Mouse (Mus musculus): Measurements from ENCODE around the gene Mtf2.
"Not testable (repeated sequence)": the region's sequence is repeated elsewhere in the genome, so short reads cannot be mapped to it uniquely, and the experiment has no call there.

Mtf2 gene

DNA sequence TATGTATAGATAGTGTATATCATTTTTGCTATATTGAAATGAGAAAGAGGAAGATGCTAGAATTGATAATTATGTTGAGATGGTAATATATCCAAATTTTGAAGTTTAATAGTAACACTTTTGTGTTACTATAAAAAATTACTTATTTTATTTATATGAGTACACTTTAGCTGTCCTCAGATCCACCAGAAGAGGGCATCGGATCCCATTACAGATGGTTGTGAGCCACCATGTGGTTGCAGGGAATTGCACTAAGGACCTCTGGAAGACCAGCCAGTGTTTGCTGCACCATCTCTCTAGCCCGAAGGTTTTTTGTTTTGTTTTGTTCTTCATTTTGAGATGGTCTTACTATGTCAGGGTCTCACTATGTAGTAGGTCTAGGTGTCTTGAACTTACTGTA is 20.0 kb downstream of the Mtf2 start:
- no peak for DNase-seq

DNA sequence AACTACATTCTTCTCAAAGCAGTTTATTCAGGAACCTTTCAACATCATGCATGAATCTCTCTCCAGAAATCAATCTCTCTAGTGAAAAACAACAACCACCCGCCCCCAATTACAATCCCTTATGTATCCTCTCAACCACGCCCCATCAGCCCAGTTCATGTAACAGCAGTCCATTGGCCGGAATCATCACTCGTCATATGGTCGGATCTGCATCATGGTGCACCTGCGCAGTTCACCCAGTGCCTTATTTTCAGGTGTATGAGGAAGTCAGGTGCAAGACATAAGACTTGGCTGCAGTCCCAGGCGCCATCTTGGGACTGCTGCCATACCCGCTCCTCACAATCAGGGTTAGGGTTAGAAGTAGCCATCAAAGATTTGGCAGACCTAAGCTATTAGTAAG is 27.3 kb downstream of the Mtf2 start:
- not testable (repeated sequence) for DNase-seq

DNA sequence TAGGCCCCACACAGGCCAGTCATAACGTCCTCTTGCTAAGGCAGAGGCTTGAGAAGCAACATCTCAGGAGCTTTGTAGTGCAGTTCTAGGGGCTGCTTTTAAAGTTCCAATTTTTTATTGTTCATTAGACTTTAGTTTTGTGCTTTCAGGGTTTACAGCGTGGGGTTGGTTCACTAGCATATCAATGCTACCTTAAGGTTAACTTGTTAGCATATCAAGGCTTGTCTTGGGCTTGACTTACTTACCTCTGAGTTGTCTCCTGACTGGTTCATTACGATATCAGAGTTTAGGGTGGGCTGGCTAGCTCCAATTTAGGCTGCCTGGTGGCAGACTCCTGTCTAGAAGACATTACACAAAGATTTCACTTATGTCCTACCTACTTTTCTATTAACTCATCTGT is 32.2 kb downstream of the Mtf2 start:
- DNase-seq: no peak

DNA sequence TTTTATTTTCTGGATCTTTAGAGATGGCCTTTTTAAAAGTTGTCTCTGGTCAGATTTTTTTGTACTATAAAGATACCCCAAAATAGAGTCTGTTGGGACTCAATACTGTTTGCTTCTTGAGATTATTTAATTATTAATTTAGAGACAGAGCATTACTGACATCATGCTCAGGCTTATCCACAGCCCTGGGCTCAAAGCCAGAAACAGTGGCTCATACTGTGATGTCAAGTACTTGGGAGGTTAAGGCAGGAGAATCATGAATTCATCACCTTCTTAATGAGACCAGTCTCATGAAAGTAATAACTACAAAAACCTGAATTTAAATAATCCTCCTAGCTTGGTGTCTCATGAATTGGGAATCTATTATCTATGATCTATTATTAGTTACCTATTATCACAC is 34.7 kb downstream of the Mtf2 start:
- DNase-seq: no peak

DNA sequence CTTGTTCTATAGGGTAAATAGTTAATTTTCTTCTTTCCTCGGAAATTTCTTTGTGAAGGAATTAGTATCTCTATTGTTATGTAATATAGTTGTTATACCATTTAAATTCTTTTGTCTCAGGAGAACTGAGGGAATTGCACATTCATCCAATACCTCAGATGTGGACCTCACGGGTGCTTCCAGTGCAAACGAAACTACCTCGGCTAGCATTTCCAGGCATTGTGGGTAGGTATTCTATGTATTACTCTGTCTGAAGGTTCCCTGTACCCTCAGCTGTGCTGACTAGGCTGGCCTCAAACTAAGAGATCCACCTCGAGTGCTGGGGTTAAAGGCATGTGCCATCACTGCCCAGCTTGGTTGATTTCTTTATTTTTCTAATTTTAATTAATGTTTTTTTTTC is 38.8 kb downstream of the Mtf2 start:
- no peak for DNase-seq

DNA sequence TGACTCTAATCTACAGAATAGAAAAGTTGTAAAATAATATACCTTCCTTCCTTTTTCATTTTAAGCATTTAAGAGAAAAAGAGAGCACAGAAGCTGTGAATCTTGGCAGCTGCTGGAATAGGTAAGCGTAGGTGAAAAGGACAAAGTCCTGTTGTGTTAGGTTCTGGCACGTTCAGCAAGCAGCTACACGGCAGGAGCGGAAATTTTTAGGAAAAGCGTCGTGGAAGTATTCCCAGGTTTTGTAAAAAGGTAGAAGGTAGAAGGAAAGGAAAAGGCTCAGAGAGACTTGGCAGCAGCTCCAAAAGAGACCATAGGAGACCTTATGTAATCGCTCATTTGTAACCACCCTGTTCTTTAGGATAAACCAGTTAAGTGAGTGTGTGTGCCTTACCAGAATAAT is 43.9 kb downstream of the Mtf2 start:
- DNase-seq: no peak

DNA sequence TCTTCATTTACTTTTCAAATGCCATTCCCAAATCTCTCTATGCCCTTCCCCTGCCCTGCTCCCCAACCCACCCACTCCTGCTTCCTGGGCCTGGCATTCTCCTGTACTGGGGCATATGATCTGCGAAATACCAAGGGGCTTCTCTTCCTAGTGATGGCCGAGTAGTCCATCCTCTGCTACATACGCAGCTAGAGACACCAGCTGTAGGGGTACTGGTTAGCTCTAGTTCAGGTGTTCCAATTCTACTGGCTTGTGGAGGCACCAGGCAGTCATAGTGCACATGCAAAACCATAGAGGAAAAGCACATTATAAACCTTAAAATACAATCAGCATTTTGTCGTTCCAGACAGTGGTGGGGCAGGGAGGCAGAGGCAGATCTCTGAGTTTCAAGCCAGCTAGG is 52.2 kb downstream of the Mtf2 start:
- no peak for DNase-seq

DNA sequence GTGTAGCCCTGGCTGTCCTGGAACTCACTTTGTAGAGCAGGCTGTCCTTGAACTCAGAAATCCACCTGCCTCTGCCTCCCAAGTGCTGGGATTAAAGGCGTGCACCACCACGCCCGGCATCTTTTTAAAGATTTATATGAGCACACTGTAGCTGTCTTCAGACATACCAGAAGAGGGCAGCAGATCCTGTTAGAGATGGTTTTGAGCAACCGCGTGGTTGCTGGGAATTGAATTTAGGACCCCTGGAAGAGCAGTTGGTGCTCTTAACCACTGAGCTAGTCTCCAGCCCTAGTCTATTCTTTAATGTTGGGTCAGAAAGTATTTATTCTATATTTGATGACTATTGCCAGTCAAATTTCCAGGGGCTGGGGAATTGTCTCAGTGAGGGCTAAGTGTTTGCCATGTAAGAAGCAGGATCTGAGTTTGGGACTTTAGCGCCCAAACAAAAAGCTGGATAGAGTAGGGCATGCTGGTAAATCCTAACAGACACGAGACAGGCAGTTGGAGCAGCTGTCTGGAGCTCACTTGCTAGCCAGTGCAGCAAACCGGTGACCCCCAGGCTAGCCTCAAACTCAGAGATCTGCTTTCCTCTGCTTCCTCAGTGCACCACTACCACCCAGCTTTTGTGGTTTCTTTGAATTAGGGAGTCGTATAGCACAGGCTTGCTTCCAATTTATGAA is 54.9 kb downstream of the Mtf2 start:
- DNase-seq: no peak

DNA sequence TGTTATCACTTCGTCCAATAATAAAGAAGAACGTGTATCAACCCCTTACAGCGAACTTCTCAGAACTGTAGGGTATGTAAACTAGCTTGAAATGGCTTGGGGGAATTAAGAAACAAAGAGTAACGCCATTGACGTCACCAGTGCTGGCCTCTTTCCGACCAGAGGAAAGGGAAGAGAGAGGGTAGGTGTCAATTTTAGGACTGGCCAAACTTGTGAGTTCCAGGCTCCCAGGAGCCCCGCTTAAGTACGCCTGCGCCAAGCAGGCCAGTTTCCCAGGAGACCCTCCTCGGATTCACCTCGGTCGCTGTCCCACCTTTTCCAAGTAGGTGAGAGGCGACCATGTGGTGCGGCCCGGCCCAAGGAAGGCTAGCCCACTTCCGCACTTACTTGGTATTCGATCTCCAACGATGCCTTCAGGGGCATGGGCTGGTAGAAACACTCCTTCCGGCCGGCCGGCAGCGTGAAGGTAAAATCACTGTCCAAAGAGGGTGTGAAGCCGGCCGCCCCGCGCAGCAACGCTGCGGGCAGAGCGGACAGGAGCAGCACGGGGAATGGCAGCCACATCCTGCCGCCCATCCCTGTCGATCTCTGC is 66.5 kb downstream of the Mtf2 start:
- DNase-seq: no peak

DNA sequence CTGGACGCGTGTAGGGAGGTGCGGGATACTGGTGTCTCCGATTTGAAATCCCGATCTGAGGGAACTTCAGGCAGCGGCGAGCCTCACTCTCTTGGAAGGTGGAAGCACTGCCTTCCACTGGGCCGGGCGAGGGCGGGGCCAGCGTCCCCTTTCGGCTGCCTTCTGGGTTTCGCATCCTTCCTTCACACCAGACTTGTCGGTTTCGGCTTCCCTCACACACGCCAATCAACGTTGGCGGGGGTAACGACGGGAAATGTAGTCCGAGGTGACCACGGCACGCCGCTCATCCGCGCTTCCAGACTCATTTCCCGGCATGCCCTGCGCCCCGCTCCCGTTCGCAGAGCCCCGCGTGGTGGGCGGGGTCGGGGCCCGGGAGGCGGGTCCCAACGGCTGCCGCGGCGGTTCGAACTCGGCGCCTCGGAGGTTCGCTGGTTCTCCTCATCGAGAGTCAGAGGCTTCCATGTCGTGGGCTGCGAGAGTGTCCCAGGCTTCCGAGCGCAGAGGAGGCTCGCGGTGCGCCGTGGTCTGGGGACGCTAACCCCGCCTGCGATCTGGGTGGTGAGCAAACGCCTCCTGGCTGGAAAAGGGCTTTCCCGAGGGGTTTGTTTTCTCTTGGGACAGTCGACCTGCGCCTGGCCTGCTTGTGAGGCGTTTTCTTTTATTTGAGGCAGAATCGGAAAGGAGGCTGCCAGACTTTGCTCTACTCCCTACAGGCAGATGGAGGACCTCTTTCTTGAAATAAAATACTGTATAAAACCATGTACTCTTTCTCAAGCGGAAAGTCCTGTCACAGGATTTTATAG is 67.2 kb downstream of the Mtf2 start, which contains the start of the genes Tmed5 and Ccdc18:
Gene Tmed5 (minus strand): TSS at position 180 of the 803 bp plus-strand sequence.
Gene Ccdc18 (plus strand): TSS at position 435 of the 803 bp plus-strand sequence.
- DNase-seq: peak; percentile 95

DNA sequence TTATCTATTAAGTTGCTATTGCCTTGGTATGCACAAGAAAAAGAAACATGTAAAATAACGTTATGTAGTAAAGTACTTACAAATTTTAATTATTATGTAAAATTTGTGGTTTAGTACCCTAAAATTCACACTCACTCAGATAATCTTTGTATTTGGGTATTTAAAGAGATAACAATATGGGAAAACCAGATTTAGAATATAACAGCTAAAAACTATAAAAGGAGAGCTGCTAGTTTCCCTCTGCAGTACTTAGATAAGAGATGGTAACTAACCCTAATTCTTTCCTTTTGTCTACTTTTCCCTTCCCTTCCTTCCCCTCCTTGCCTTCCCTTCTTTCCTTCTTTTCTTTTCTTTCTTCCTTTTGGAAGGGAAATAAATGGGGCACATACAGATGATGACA is 87.1 kb downstream of the Mtf2 start:
- DNase-seq: no peak

Data from cerebellum, adult 8-10 months (tissue).